8 mouse cellular contexts compared by ENCODE assay signal in the genomic region with DNA sequence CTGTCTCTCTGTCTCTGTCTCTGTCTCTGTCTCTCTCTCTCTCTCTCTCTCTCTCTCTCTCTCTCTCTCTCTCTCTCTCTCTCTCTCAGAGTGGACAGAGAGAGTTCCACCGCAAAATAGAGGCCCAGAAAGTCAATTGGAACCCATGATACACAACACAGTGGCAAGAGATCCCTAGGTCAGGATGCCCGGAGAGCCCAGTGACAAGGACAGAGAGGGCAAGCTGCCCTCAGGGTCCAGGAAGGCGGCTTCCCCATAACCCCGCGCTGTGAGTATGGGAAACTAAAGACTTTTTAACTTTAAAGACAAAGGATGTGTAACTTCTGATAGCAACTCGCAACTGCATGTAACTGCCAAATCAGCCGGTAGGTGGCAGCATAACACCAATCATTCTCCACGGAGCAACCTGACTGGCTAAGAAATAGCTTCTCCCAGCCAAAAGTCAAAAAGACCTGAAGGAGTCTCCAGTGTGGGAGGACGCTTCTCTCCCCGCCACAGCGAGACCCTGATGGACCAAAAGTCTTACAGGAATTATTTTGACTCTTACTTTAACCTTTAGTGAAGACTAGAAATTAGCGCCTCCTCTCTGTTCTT.
A peak's percentile ranks its signal among the peaks of the same experiment; 100 is the strongest.
DNase-seq lines count a peak whose midpoint lies in the region; ATAC-seq and TF ChIP-seq lines count a peak whose summit lies in the region.

No protein-coding gene starts in this region.

- H3K9me3 ChIP-seq in embryonic facial prominence, embryonic 15.5 days (replicated peaks): no peaks in the 10 kb centered on the region
- no peaks in the 10 kb centered on the region for H3K9me3 ChIP-seq in heart, embryonic 10.5 days
- H3K9me3 ChIP-seq in kidney, postnatal 0 days (replicated peaks; ENCODE audit: low read length): no peaks in the 10 kb centered on the region
- no peaks in the 10 kb centered on the region for H3K9me3 ChIP-seq in liver, embryonic 12.5 days (replicated peaks)
- no peaks in the 10 kb centered on the region for H3K9me3 ChIP-seq in stomach, postnatal 0 days (ENCODE audit: control insufficient read depth, low read length)

- peak overlapping the region; percentile 30 for H3K4me2 ChIP-seq in embryonic facial prominence, embryonic 15.5 days (replicated peaks)
- H3K4me2 ChIP-seq in kidney, postnatal 0 days (ENCODE audit: low read length): no peak overlapping the region
- 0 out of 2 replicates have a peak overlapping the region, but pooled peaks have one; percentile 21 for H3K4me2 ChIP-seq in liver, embryonic 12.5 days
- no peak overlapping the region for H3K4me2 ChIP-seq in stomach, postnatal 0 days (replicated peaks; ENCODE audit: low read depth)

- no peak overlapping the region for H3K9ac ChIP-seq in embryonic facial prominence, embryonic 15.5 days
- H3K9ac ChIP-seq in kidney, postnatal 0 days (ENCODE audit: low read depth, low read length): no peak overlapping the region
- H3K9ac ChIP-seq in liver, embryonic 12.5 days: 0 out of 2 replicates have a peak overlapping the region, but pooled peaks have one; percentile 5
- no peak overlapping the region for H3K9ac ChIP-seq in stomach, postnatal 0 days (ENCODE audit: low read length)

- H3K4me1 ChIP-seq in bone marrow macrophage, adult 2 months (ENCODE audit: control insufficient read depth, insufficient read depth, low read length): no peaks in the 10 kb centered on the region
- no peaks in the 10 kb centered on the region for H3K4me1 ChIP-seq in embryonic facial prominence, embryonic 15.5 days
- peaks cover 9% of the 10 kb centered on the region for H3K4me1 ChIP-seq in heart, embryonic 10.5 days
- H3K4me1 ChIP-seq in kidney, postnatal 0 days (replicated peaks; ENCODE audit: insufficient read depth, low read length): no peaks in the 10 kb centered on the region
- peaks cover 49% of the 10 kb centered on the region for H3K4me1 ChIP-seq in liver, embryonic 12.5 days
- no peaks in the 10 kb centered on the region for H3K4me1 ChIP-seq in stomach, postnatal 0 days (replicated peaks; ENCODE audit: control insufficient read depth, insufficient read depth)

- peak; percentile 74 for TF ChIP-seq CTCF in bone marrow macrophage, adult 2 months (IDR thresholded peaks at IDR 0.05; ENCODE audit: low read depth, low read length)
- TF ChIP-seq CTCF in kidney, postnatal 0 days (IDR thresholded peaks at IDR 0.05; ENCODE audit: low read depth): peak; percentile 89
- peak; percentile 91 for TF ChIP-seq CTCF in stomach, postnatal 0 days (IDR thresholded peaks at IDR 0.05; ENCODE audit: low read depth)

- H3K27me3 ChIP-seq in embryonic facial prominence, embryonic 15.5 days: no peaks in the 10 kb centered on the region
- H3K27me3 ChIP-seq in heart, embryonic 10.5 days (ENCODE audit: insufficient read depth, poor library complexity, severe bottlenecking): no peaks in the 10 kb centered on the region
- no peaks in the 10 kb centered on the region for H3K27me3 ChIP-seq in kidney, postnatal 0 days (ENCODE audit: insufficient read depth, low read length)
- no peaks in the 10 kb centered on the region for H3K27me3 ChIP-seq in liver, embryonic 12.5 days (replicated peaks)
- H3K27me3 ChIP-seq in stomach, postnatal 0 days (ENCODE audit: control insufficient read depth, insufficient read depth, low read length): no peaks in the 10 kb centered on the region

- no peak overlapping the region for H3K27ac ChIP-seq in bone marrow macrophage, adult 2 months (ENCODE audit: insufficient read depth, low read depth, low read length)
- no peak overlapping the region for H3K27ac ChIP-seq in embryonic facial prominence, embryonic 15.5 days (replicated peaks)
- H3K27ac ChIP-seq in heart, embryonic 10.5 days: peak overlapping the region; percentile 53; the same call in 1 of the 2 replicates
- no peak overlapping the region for H3K27ac ChIP-seq in kidney, postnatal 0 days
- H3K27ac ChIP-seq in liver, embryonic 12.5 days: peak overlapping the region; percentile 100
- no peak overlapping the region for H3K27ac ChIP-seq in stomach, postnatal 0 days (replicated peaks)

- no peak for TF ChIP-seq POLR2A in bone marrow macrophage, adult 2 months (IDR thresholded peaks at IDR 0.05; ENCODE audit: borderline replicate concordance, low read depth, low read length)

- peak; percentile 90 for DNase-seq in CD4-positive, CD25-positive, alpha-beta regulatory T cell, adult 2 months (ENCODE audit: low read depth, low spot score)
- DNase-seq in heart, embryonic 10.5 days (ENCODE audit: low spot score): peak; percentile 91
- peak; percentile 91 for DNase-seq in kidney, postnatal 0 days (ENCODE audit: low spot score)
- DNase-seq in neural tube, embryonic 10.5 days (ENCODE audit: extremely low spot score, low spot score): peak; percentile 92
- DNase-seq in stomach, postnatal 0 days (ENCODE audit: low spot score): peak; percentile 90

- no peak for TF ChIP-seq EP300 in stomach, postnatal 0 days (optimal IDR thresholded peaks at IDR 0.05)

- no peak for ATAC-seq in embryonic facial prominence, embryonic 15.5 days (ENCODE audit: insufficient number of reproducible peaks, low FRiP score, low TSS enrichment, low read depth)
- no peak for ATAC-seq in kidney, postnatal 0 days (replicated peaks; ENCODE audit: low FRiP score, low read depth)
- no peak for ATAC-seq in liver, embryonic 12.5 days
- peak; percentile 30; the same call in 1 of the 2 replicates for ATAC-seq in stomach, postnatal 0 days (ENCODE audit: low FRiP score, low TSS enrichment)

- no peak overlapping the region for H3K4me3 ChIP-seq in bone marrow macrophage, adult 2 months (ENCODE audit: insufficient read depth, low read length)
- H3K4me3 ChIP-seq in embryonic facial prominence, embryonic 15.5 days (replicated peaks): no peak overlapping the region
- no peak overlapping the region for H3K4me3 ChIP-seq in heart, embryonic 10.5 days
- no peak overlapping the region for H3K4me3 ChIP-seq in kidney, postnatal 0 days (replicated peaks; ENCODE audit: low read depth, low read length)
- H3K4me3 ChIP-seq in liver, embryonic 12.5 days: no peak overlapping the region
- no peak overlapping the region for H3K4me3 ChIP-seq in stomach, postnatal 0 days (ENCODE audit: low read depth, low read length)

- WGBS in embryonic facial prominence, embryonic 15.5 days: 11% methylated on average over 12 of the region's 12 CpGs
- 12% methylated on average over 12 of the region's 12 CpGs for WGBS in heart, embryonic 10.5 days
- WGBS in kidney, postnatal 0 days: 10% methylated on average over 12 of the region's 12 CpGs
- 12% methylated on average over 12 of the region's 12 CpGs for WGBS in liver, embryonic 12.5 days (ENCODE audit: insufficient replicate concordance)
- WGBS in stomach, postnatal 0 days: 11% methylated on average over 12 of the region's 12 CpGs

- H3K36me3 ChIP-seq in embryonic facial prominence, embryonic 15.5 days: no peaks in the 10 kb centered on the region
- no peaks in the 10 kb centered on the region for H3K36me3 ChIP-seq in heart, embryonic 10.5 days
- no peaks in the 10 kb centered on the region for H3K36me3 ChIP-seq in kidney, postnatal 0 days (ENCODE audit: insufficient read depth, low read length)
- no peaks in the 10 kb centered on the region for H3K36me3 ChIP-seq in liver, embryonic 12.5 days
- no peaks in the 10 kb centered on the region for H3K36me3 ChIP-seq in stomach, postnatal 0 days (ENCODE audit: control insufficient read depth, insufficient read depth, low read length)

Comparison
In these comparisons a context has a peak if more than half of its experiments do, and no peak if none do; other contexts are left out.
1. H3K27ac ChIP-seq: peak in heart, embryonic 10.5 days (single experiment) and liver, embryonic 12.5 days (single experiment); none in bone marrow macrophage, adult 2 months (single experiment), embryonic facial prominence, embryonic 15.5 days (single experiment), kidney, postnatal 0 days (single experiment) and stomach, postnatal 0 days (single experiment).
2. H3K4me2 ChIP-seq: peak in embryonic facial prominence, embryonic 15.5 days (single experiment) and liver, embryonic 12.5 days (single experiment); none in kidney, postnatal 0 days (single experiment) and stomach, postnatal 0 days (single experiment).
3. Peak in every context shown above with its lines, with median percentiles within 50 percentile points of each other: DNase-seq and CTCF ChIP-seq.